Mouse (Mus musculus): ENCODE data around the gene Sdr9c7.

- no peak for TF ChIP-seq POLR2A (IDR thresholded peaks at IDR 0.05; ENCODE audit: control insufficient read depth, extremely low read depth, insufficient read depth, low read length, poor library complexity)
- no peak for TF ChIP-seq CTCF (IDR thresholded peaks at IDR 0.05; ENCODE audit: borderline replicate concordance, control insufficient read depth, extremely low read depth, insufficient read depth, low read length, poor library complexity)
Measured at GRCm38 (mm10) chr10:127936271-127936670, 38.0 kb downstream of the Sdr9c7 start.

Data from thymus, adult 2 months (tissue).